Mouse (Mus musculus) cortical plate, adult 2 months (tissue): ENCODE results near the gene Qtrt2.

ENCODE experiments used
- CTCF ChIP-seq: fragments of 200-500 bp; IDR thresholded peaks from 2 replicates; pipeline ENCODE4 v1.5.1; 2011; ENCODE audit warnings: mild to moderate bottlenecking, control low read depth, low read length; ENCODE audit not compliant: insufficient read depth; ENCODE audit errors: extremely low read depth
- POLR2A ChIP-seq: fragments of 200-500 bp; IDR thresholded peaks from 2 replicates; pipeline ENCODE4 v1.6.1; 2011; ENCODE audit warnings: mild to moderate bottlenecking, low read length, control low read depth; ENCODE audit not compliant: insufficient read depth; ENCODE audit errors: extremely low read depth

- TF ChIP-seq POLR2A (no peak), CTCF (no peak)
Measured at GRCm38 (mm10) chr16:43879769-43880168, 46.8 kb downstream of the Qtrt2 start.
